Mouse (Mus musculus) thymus, adult 2 months (tissue): ENCODE measurements at regions not wholly inside any gene's neighbourhood (a gene's known extent, or its start where the extent isn't known, plus 50 kb on each side); places are given as distances from the start of the nearest gene placed in this dataset.

Experiments used
- DNase-seq: peaks from one replicate; pipeline ENCODE4 v3.0.0; 2021
- H3K27ac ChIP-seq: fragments of 200-500 bp; 2 replicates; pipeline ENCODE4 v1.5.1; 2012; ENCODE audit warnings: low read length, control low read depth; ENCODE audit not compliant: control insufficient read depth, insufficient read depth
- H3K27me3 ChIP-seq: fragments of 200-500 bp; 2 replicates; pipeline ENCODE4 v1.6.1; 2012; ENCODE audit warnings: mild to moderate bottlenecking, low read length, moderate library complexity, mixed read lengths; ENCODE audit not compliant: control insufficient read depth, insufficient read depth
- H3K36me3 ChIP-seq: fragments of 200-500 bp; 2 replicates; pipeline ENCODE4 v1.6.1; 2012; ENCODE audit warnings: mild to moderate bottlenecking, low read length, moderate library complexity; ENCODE audit not compliant: control insufficient read depth, insufficient read depth
- H3K4me1 ChIP-seq: fragments of 200-500 bp; replicated peaks from 2 replicates; pipeline ENCODE4 v1.6.1; 2012; ENCODE audit warnings: low read length; ENCODE audit not compliant: control insufficient read depth, insufficient read depth
- H3K4me3 ChIP-seq: fragments of 200-500 bp; 2 replicates; pipeline ENCODE4 v1.5.1; 2012; ENCODE audit warnings: mild to moderate bottlenecking, low read length, control low read depth, moderate library complexity; ENCODE audit not compliant: control insufficient read depth, insufficient read depth
- CTCF ChIP-seq: fragments of 200-500 bp; IDR thresholded peaks from 2 replicates; pipeline ENCODE4 v1.5.1; 2012; ENCODE audit warnings: mild to moderate bottlenecking, control low read depth, low read length, moderate library complexity, borderline replicate concordance; ENCODE audit not compliant: control insufficient read depth, poor library complexity, insufficient read depth; ENCODE audit errors: extremely low read depth
- POLR2A ChIP-seq: fragments of 200-500 bp; IDR thresholded peaks from 2 replicates; pipeline ENCODE4 v1.6.1; 2012; ENCODE audit warnings: mild to moderate bottlenecking, low read length, control low read depth, moderate library complexity; ENCODE audit not compliant: control insufficient read depth, poor library complexity, insufficient read depth; ENCODE audit errors: extremely low read depth
- WGBS: fragments of 180-500 bp; shearing (Covaris S2); methylation state at CpG from one replicate; pipeline ENCODE4 v1.1.7; 2018; 5-methylcytosine and 5-hydroxymethylcytosine counted together

- WGBS = 17% methylated on average over 5 of the region's 5 CpGs
- Histone ChIP-seq H3K4me3 (no peak overlapping the region), H3K4me1 (no peaks in the 10 kb centered on the region), H3K36me3 (no peaks in the 10 kb centered on the region), H3K27me3 (no peaks in the 10 kb centered on the region), H3K27ac (no peak overlapping the region)
- no peak for TF ChIP-seq POLR2A
- TF ChIP-seq CTCF = no peak
- no peak for DNase-seq
These were observed 209.7 kb upstream of the Dusp10 start for GRCm38 (mm10) chr1:183803357-183803756.

DNA sequence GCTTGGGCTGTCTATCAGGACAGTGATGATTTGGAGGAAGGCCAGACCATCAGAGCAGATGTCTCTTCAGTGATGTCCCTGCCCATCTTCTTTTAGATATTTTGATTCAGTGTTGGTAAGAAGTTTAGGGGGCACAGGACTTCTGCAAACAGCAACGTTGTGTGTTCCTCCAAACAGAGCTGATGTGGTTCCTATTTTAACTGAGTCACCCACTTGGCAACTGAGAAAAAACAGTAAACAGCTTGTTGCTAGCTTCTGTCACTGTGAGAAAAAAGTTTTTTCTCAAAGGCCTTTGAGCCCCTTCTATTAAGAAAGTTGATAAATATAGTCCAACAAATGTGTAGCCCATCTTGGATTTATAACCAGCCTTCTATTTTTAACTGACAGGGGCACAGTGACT lies 209.3 kb upstream of the Dusp10 start:
- Histone ChIP-seq H3K27ac (no peak overlapping the region), H3K27me3 (no peaks in the 10 kb centered on the region), H3K4me3 (no peak overlapping the region), H3K4me1 (no peaks in the 10 kb centered on the region), H3K36me3 (no peaks in the 10 kb centered on the region)
- DNase-seq = no peak
- WGBS = 6% methylated on average over 1 of the region's 1 CpGs
- TF ChIP-seq CTCF = no peak
- TF ChIP-seq POLR2A = no peak

- WGBS = 87% methylated on average over 2 of the region's 2 CpGs
- no peaks in the 10 kb centered on the region for H3K4me1 ChIP-seq
- H3K4me3 ChIP-seq = no peak overlapping the region
- no peaks in the 10 kb centered on the region for H3K27me3 ChIP-seq
- H3K27ac ChIP-seq = no peak overlapping the region
- TF ChIP-seq CTCF = no peak
- TF ChIP-seq POLR2A = no peak
- DNase-seq = no peak
- H3K36me3 ChIP-seq = no peaks in the 10 kb centered on the region
These were observed 208.8 kb upstream of the Dusp10 start for GRCm38 (mm10) chr1:183804295-183804694.

GRCm38 (mm10) chr1:183806864-183807730 lies 206.0 kb upstream of the Dusp10 start:
- no peak overlapping the region for H3K4me3 ChIP-seq
- H3K27me3 ChIP-seq = no peaks in the 10 kb centered on the region
- WGBS = 92% methylated on average over 8 of the region's 8 CpGs
- DNase-seq = no peak
- H3K36me3 ChIP-seq = no peaks in the 10 kb centered on the region
- H3K27ac ChIP-seq = no peak overlapping the region
- TF ChIP-seq CTCF = no peak
- TF ChIP-seq POLR2A = no peak
- H3K4me1 ChIP-seq = no peaks in the 10 kb centered on the region

DNA sequence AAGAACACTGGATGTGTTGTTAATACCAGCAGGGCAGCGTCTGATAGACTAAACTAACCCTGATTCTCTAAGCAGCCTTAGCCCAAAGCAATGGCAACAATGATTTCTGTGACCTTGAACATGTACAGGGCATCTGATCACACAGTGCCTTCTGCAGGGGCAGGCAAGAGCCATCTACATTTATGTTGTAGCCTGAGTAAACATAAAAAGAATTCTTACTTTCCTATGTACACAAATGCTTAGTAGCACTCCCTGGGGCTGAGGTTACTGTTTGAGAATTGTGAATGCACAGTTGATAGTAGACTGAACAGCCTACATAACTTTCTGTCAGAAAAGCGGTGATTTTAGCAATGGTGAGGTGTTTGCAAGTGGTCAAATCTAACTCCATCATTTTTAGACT lies 204.9 kb upstream of the Dusp10 start:
- WGBS = 93% methylated on average over 2 of the region's 2 CpGs
- no peak for TF ChIP-seq POLR2A
- TF ChIP-seq CTCF = no peak
- H3K4me1 ChIP-seq = no peaks in the 10 kb centered on the region
- H3K4me3 ChIP-seq = no peak overlapping the region
- H3K27ac ChIP-seq = no peak overlapping the region
- H3K36me3 ChIP-seq = no peaks in the 10 kb centered on the region
- DNase-seq = no peak
- no peaks in the 10 kb centered on the region for H3K27me3 ChIP-seq

GRCm38 (mm10) chr1:183820555-183820954 lies 192.5 kb upstream of the Dusp10 start:
- Histone ChIP-seq H3K4me3 (no peak overlapping the region), H3K4me1 (no peaks in the 10 kb centered on the region), H3K27ac (no peak overlapping the region), H3K36me3 (no peaks in the 10 kb centered on the region), H3K27me3 (no peaks in the 10 kb centered on the region)
- TF ChIP-seq CTCF (no peak), POLR2A (no peak)
- WGBS = 87% methylated on average over 5 of the region's 5 CpGs
- DNase-seq = no peak

DNA sequence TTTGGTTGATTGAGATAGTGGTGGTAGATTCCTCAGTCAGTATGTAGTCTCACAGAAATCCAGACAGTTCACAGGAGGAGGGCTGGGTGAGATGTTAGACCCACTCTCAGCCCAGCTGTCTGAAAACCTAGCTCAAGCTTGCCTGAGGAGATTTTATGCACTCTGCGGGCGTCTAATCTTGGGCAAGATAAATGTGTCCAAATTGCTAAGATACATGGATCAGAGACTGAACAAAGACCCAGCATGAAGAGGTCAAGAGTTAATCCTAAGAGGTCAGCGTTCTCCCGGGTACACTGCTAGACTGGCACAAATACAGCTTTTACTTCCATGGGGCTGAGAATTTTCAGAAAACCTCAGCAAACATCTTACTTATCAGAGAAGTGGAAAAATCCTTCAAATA lies 186.8 kb upstream of the Dusp10 start:
- H3K4me3 ChIP-seq = no peak overlapping the region
- no peaks in the 10 kb centered on the region for H3K4me1 ChIP-seq
- DNase-seq = no peak
- TF ChIP-seq POLR2A (no peak), CTCF (no peak)
- 95% methylated on average over 4 of the region's 4 CpGs for WGBS
- no peaks in the 10 kb centered on the region for H3K36me3 ChIP-seq
- no peaks in the 10 kb centered on the region for H3K27me3 ChIP-seq
- no peak overlapping the region for H3K27ac ChIP-seq

DNA sequence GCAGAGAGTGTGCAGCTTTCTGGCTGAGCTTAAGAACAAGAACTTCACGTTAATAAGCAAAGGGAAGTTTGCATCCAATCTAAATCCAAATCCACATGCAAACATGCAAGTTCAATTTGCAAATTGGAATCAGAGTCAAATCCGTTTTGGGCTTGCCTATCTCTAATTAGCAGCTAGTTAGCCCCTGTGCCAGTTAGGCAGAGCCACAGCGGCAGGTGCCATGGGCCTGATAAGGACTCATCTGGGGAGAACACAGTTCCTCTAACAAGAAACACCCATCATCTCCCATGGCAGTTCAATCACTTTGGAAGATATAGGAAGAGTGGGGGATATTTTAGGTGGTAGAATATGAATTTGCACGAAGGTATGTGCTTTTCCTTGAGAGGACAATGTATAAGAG lies 168.0 kb upstream of the Dusp10 start:
- Histone ChIP-seq H3K27me3 (no peaks in the 10 kb centered on the region), H3K36me3 (no peaks in the 10 kb centered on the region), H3K4me1 (no peaks in the 10 kb centered on the region), H3K4me3 (no peak overlapping the region), H3K27ac (no peak overlapping the region)
- TF ChIP-seq POLR2A (no peak), CTCF (no peak)
- 84% methylated on average over 4 of the region's 4 CpGs for WGBS
- DNase-seq = no peak
